Mouse (Mus musculus) heart, embryonic 16.5 days (tissue): ENCODE data around the gene Fancl. TPM values are rescaled to one million over a fixed set of nuclear protein-coding genes. Genes with fewer than 3 reads are reported as not detected.

Experiments
- polyA plus RNA-seq: library from polyadenylated mRNA; unstranded; fragments of >200 nt; fragmentation: Nextera tagmentation; extraction: Ambion mirVana; gene quantifications from 2 replicates; pipeline ENCODE4 v1.2.1, GENCODE M21; 2015

Gene Fancl
- polyA plus RNA-seq, 1 experiment from 2014 or later, result 20.9 TPM

Other genes with a start within 250 kb of the Fancl start
- 0.84 and 1.1 TPM in 2 replicates for gene 5730522E02Rik, start 175.4 kb upstream of the Fancl start, polyA plus RNA-seq
- gene Gm6899, start 207.1 kb downstream of the Fancl start, polyA plus RNA-seq, result not detected in 2 replicates
- gene Vrk2, start 207.9 kb downstream of the Fancl start, polyA plus RNA-seq, result 14.5 and 17.6 TPM in 2 replicates